Mouse (Mus musculus) cortical plate, adult 2 months (tissue): ENCODE measurements around the gene Prkag1. TPM values are rescaled to one million over a fixed set of nuclear protein-coding genes. Genes with fewer than 3 reads are reported as not detected.
"Not testable (repeated sequence)": the region's sequence is repeated elsewhere in the genome, so short reads cannot be mapped to it uniquely, and the experiment has no call there.

Source experiments
- H3K27ac ChIP-seq: fragments of 200-500 bp; 2 replicates; pipeline ENCODE4 v1.5.1; 2012; ENCODE audit warnings: low read length, control low read depth, inconsistent platforms; ENCODE audit not compliant: insufficient read depth
- H3K4me1 ChIP-seq: fragments of 200-500 bp; 2 replicates; pipeline ENCODE4 v1.6.1; 2011; ENCODE audit warnings: low read length; ENCODE audit not compliant: control insufficient read depth, insufficient read depth
- H3K4me3 ChIP-seq: fragments of 200-500 bp; 2 replicates; pipeline ENCODE4 v1.5.1; 2011; ENCODE audit warnings: mild to moderate bottlenecking, low read length, control low read depth; ENCODE audit not compliant: insufficient read depth
- CTCF ChIP-seq: fragments of 200-500 bp; IDR thresholded peaks from 2 replicates; pipeline ENCODE4 v1.5.1; 2011; ENCODE audit warnings: mild to moderate bottlenecking, control low read depth, low read length; ENCODE audit not compliant: insufficient read depth; ENCODE audit errors: extremely low read depth
- POLR2A ChIP-seq: fragments of 200-500 bp; IDR thresholded peaks from 2 replicates; pipeline ENCODE4 v1.6.1; 2011; ENCODE audit warnings: mild to moderate bottlenecking, low read length, control low read depth; ENCODE audit not compliant: insufficient read depth; ENCODE audit errors: extremely low read depth
- polyA plus RNA-seq: library from polyadenylated mRNA; depleted of rRNA; stranded (reverse); fragments of >200 nt; gene quantifications from 2 replicates; pipeline ENCODE4 v1.2.3, GENCODE M21; 2012

The Prkag1 gene
- polyA plus RNA-seq, 1 experiment, result 71.3 TPM

DNA sequence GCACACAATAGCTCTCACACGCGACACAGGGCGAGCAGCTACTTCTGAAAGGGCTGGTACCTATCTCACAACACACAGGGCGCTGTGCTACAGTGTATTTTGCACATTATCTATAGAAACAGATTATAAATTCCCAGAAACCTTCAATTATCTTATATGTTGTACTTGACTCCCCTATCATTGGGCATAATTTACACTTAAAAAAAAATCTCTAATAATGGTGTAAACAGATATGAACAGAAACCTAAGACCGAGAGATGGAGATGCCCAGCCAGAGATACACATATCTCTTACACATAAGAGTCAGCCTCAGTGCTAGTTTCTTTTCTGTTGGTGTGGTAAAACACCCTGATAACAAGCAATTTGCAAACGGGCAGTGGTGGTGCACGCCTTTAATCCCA, 3.7 kb downstream of the Prkag1 start:
- Histone ChIP-seq H3K27ac (no peak overlapping the region), H3K4me3 (no peak overlapping the region), H3K4me1 (peaks cover 2% of the 10 kb centered on the region; the same call in 1 of the 2 replicates)
- TF ChIP-seq CTCF (no peak), POLR2A (no peak)

DNA sequence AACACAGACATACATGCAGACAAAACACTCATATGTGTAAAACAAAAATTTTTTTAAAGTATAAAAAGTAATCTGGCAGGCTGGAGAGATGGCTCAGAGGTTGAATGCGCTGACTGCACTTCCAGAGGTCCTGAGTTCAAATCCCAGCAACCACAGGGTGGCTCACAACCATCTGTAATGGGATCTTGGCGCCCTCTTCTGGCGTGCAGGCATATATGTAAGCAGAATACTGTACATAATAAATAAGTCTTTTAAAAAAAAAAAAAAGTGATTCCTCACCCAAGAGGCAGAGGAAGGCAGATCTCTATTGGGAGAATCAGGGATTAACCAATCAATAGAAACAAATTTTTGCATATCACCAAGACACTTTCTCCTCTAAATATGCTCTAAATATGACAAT, 7.9 kb downstream of the Prkag1 start:
- TF ChIP-seq CTCF (no peak), POLR2A (no peak)
- Histone ChIP-seq H3K4me1 (peaks cover 4% of the 10 kb centered on the region), H3K27ac (no peak overlapping the region), H3K4me3 (no peak overlapping the region)

DNA sequence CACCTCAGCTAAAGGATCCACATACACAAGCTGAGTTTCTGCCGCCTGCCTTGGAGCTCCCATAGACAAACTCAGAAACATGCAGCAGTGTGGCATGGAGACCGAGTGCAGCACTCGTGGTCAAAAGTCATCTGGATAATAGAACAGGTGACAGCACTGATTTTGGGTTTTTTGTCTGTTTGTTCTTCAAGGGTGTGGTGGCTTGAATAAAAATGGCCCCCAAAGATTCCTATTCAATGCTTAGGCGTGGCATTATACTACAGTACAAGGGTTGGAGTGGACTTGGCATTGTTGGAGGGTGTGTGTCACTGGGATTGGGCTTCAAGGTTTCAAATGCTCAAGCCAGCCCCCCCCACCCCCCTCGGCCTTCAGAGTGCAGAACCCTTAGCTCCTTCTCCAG, 9.2 kb downstream of the Prkag1 start:
- TF ChIP-seq POLR2A (no peak), CTCF (no peak)
- no peak overlapping the region for H3K4me3 ChIP-seq
- 0 out of 2 replicates have a peak overlapping the region, but pooled peaks have one; percentile 47 for H3K27ac ChIP-seq
- peaks cover 4% of the 10 kb centered on the region for H3K4me1 ChIP-seq

DNA sequence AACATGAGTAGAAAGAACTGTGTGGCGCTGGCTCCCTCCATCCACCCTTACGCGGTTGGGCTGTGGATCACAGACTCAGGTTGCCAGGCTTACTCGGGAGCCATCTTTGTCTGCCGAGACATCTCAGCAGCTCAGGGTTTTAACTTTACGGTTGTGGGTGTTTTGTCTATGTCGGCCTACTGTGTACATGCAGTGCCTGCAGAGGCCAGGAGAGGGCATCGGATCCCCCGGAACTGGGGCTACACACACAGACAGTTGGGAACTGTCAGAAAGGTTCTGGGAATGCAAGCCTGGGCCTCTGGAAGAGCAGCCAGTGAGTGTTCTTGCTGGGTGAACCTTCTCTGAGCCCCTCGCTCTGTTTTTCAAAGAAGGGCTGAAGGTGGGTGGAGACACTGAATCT, 9.9 kb downstream of the Prkag1 start:
- Histone ChIP-seq H3K27ac (peak overlapping the region; percentile 48; the same call in 1 of the 2 replicates), H3K4me3 (no peak overlapping the region), H3K4me1 (peaks cover 4% of the 10 kb centered on the region)
- TF ChIP-seq POLR2A, result no peak
- 0 out of 2 replicates have a peak, but pooled peaks have one; percentile 21 for TF ChIP-seq CTCF

- Histone ChIP-seq H3K4me1 (peaks cover 4% of the 10 kb centered on the region), H3K4me3 (no peak overlapping the region), H3K27ac (no peak overlapping the region; the same call in 1 of the 2 replicates)
- TF ChIP-seq CTCF, result no peak
- TF ChIP-seq POLR2A, result no peak
These were observed 10.4 kb downstream of the Prkag1 start for GRCm38 (mm10) chr15:98820937-98821336.

DNA sequence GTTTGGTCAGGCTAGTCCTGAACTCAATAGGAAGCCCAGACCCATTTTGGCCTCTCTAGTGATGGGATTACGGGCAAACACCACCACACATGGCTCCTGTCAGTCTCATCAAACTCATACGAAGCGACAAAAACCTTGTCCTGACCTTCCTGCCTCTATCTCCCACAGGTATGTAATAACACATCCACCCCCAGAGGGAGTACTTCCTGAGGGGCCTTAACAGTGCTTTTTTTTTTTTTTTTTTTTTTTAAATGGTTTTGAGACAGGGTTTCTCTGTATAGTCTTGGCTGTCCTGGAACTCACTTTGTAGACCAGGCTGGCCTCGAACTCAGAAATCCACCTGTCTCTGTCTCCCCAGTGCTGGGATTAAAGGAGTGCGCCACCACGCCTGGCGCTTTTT, 13.2 kb downstream of the Prkag1 start:
- Histone ChIP-seq H3K4me3 (no peak overlapping the region), H3K4me1 (peaks cover 9% of the 10 kb centered on the region), H3K27ac (no peak overlapping the region)
- TF ChIP-seq CTCF (no peak), POLR2A (no peak)

DNA sequence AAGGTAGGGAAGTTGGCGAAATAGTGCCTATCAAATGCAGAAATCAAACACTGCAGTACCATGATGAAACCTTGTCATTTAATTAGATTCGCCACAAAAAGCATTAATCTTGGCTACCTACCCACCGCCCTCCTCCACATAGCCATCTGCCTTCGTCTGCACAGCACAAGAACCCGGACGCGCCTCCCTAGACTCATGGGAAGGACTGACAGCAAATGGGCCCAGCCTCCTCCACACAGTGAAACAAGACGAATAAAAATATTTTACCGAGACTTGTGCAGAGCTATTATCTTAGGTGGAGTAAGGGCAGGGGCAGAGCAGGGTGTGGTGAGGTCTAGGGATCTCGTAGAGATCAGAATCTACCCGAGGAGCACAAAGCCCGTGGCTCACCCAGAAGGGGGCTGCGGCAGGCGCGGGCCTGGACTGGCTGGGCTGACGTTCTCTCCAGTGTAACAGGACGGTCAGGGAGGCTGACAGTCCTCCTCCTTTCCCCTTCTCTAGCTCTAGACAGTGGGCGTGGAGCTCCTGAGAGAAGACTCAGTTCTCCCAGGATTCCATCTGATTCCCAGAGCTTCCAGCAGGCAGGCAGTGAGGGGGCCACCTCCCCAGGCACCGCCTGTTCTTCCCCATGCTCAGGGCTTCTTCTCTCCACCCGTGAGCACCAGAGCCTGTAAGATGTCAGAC, 18.4 kb downstream of the Prkag1 start:
- Histone ChIP-seq H3K27ac (peak overlapping the region; percentile 91), H3K4me3 (no peak overlapping the region; the same call in 1 of the 2 replicates), H3K4me1 (peaks cover 11% of the 10 kb centered on the region)
- no peak for TF ChIP-seq CTCF
- peak; percentile 46; the same call in 1 of the 2 replicates for TF ChIP-seq POLR2A

DNA sequence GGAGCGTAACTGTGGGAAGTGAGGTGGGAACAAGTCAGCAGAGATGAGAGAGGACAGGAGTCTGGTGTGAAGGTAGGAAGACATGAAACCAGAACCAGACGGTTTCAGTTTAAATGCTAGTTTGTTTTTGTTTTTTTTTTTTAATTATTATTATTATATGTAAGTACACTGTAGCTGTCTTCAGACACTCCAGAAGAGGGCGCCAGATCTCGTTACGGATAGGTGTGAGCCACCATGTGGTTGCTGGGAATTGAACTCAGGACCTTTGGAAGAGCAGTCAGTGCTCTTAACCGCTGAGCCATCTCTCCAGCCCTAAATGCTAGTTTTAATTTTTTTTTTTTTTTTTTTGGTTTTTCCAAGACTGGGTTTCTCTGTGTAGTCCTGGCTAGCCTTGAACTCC, 21.1 kb downstream of the Prkag1 start:
- peaks cover 11% of the 10 kb centered on the region for H3K4me1 ChIP-seq
- H3K27ac ChIP-seq, result peak overlapping the region; percentile 54
- not testable (repeated sequence) for H3K4me3 ChIP-seq

DNA sequence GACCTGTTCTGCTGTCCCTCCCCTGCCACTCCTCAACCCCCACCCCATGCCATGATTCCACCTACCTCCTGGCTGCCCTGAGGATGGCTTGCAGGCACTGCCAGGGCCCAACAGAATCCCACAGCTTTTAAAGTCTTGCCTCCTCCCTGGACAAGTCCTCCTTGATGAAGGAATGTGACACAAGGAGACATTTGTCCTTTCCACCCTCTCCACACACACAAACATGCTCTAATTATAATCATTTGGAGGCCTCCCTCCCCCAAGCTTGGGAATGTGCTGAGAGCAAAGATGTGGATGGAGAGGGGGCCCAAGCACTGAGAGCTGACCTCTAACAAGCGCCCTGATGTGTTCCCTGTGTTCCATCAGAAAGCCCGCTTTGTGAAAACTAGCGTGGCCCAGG, 21.9 kb downstream of the Prkag1 start, which contains the start of gene Ddn:
Ddn (minus strand) TSS at position 101 of the 400 bp plus-strand sequence.
- peak within 1 kb of the TSS; percentile 83 for H3K27ac ChIP-seq
- TF ChIP-seq CTCF, result no peak
- TF ChIP-seq POLR2A, result no peak
- peaks cover 11% of the 10 kb centered on the region for H3K4me1 ChIP-seq
- peak within 1 kb of the TSS; percentile 95 for H3K4me3 ChIP-seq

GRCm38 (mm10) chr15:98808651-98809134, 22.6 kb downstream of the Prkag1 start:
- peak overlapping the region; percentile 95 for H3K4me3 ChIP-seq
- peak; percentile 53; the same call in 1 of the 2 replicates for TF ChIP-seq POLR2A
- no peak for TF ChIP-seq CTCF
- H3K27ac ChIP-seq, result peak overlapping the region; percentile 83
- H3K4me1 ChIP-seq, result peaks cover 9% of the 10 kb centered on the region
